Mouse (Mus musculus): ENCODE measurements around the gene Yipf2. TPM values are rescaled to one million over a fixed set of nuclear protein-coding genes. Genes with fewer than 3 reads are reported as not detected.
"Not testable (repeated sequence)": the region's sequence is repeated elsewhere in the genome, so short reads cannot be mapped to it uniquely, and the experiment has no call there.

Gene Yipf2
- total and polyA plus RNA-seq, 3 experiments, result 4.7 to 13.2 (median 6.8) TPM

DNA sequence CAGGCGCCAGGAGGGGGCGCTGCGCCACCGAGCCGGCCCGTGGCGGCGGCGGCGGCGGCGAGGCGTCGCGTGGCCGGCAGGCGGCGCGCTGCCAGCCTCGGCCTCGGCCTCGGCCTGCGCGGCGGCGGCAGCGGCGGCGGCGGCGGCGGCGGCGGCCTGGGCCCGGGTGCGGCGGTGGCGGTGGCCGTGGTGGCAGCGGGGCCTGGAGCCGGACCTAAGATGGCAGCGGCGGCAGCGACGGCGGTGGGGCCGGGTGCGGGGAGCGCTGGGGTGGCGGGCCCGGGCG is 45.9 kb downstream of the Yipf2 start, which contains the start of gene Carm1:
TSS of gene Carm1 (plus strand) at position 106 of the 286 bp plus-strand sequence.
- TF ChIP-seq GATA2 (IDR thresholded peaks at IDR 0.05; ENCODE audit: borderline replicate concordance, low read depth, low read length) (no peak), CTCF (IDR thresholded peaks at IDR 0.05; ENCODE audit: low read depth, low read length) (peak; percentile 42; the same call in 1 of the 2 replicates)
- DNase-seq (ENCODE audit: low spot score), result no peak
- ATAC-seq (ENCODE audit: extremely low read depth, insufficient number of reproducible peaks, low FRiP score, poor library complexity, severe bottlenecking), result no peak
- H3K36me3 ChIP-seq (replicated peaks), result peaks cover 33% of the 10 kb centered on the region
- H3K4me1 ChIP-seq (ENCODE audit: insufficient read depth, low read depth, low read length), result peaks cover 37% of the 10 kb centered on the region
- H3K9me3 ChIP-seq (replicated peaks), result no peaks in the 10 kb centered on the region
- no peaks in the 10 kb centered on the region for H3K27me3 ChIP-seq (ENCODE audit: insufficient read depth, low read length)
- H3K4me3 ChIP-seq (ENCODE audit: low read depth, low read length), result peak within 1 kb of the TSS; percentile 83

GRCm38 (mm10) chr9:21545916-21546788 is 46.5 kb downstream of the Yipf2 start:
- TF ChIP-seq POLR2AphosphoS5 (IDR thresholded peaks at IDR 0.05; ENCODE audit: insufficient replicate concordance, low read depth, low read length) (no peak), CTCF (IDR thresholded peaks at IDR 0.05; ENCODE audit: low read depth, low read length) (no peak), TAL1 (conservative IDR thresholded peaks at IDR 0.05; ENCODE audit: low read depth, low read length) (no peak), GATA1 (IDR thresholded peaks at IDR 0.05; ENCODE audit: borderline replicate concordance, low read length) (no peak), GATA2 (IDR thresholded peaks at IDR 0.05; ENCODE audit: borderline replicate concordance, low read depth, low read length) (no peak)
- H3K9me3 ChIP-seq (replicated peaks), result no peaks in the 10 kb centered on the region
- peak; percentile 92 for DNase-seq (ENCODE audit: low spot score)
- peak overlapping the region; percentile 83 for H3K4me3 ChIP-seq (ENCODE audit: low read depth, low read length)
- ATAC-seq (ENCODE audit: extremely low read depth, insufficient number of reproducible peaks, low FRiP score, poor library complexity, severe bottlenecking), result peak; percentile 85
- peaks cover 37% of the 10 kb centered on the region for H3K4me1 ChIP-seq (ENCODE audit: insufficient read depth, low read depth, low read length)
- peaks cover 28% of the 10 kb centered on the region for H3K36me3 ChIP-seq (replicated peaks)
- H3K27me3 ChIP-seq (ENCODE audit: insufficient read depth, low read length), result no peaks in the 10 kb centered on the region

DNA sequence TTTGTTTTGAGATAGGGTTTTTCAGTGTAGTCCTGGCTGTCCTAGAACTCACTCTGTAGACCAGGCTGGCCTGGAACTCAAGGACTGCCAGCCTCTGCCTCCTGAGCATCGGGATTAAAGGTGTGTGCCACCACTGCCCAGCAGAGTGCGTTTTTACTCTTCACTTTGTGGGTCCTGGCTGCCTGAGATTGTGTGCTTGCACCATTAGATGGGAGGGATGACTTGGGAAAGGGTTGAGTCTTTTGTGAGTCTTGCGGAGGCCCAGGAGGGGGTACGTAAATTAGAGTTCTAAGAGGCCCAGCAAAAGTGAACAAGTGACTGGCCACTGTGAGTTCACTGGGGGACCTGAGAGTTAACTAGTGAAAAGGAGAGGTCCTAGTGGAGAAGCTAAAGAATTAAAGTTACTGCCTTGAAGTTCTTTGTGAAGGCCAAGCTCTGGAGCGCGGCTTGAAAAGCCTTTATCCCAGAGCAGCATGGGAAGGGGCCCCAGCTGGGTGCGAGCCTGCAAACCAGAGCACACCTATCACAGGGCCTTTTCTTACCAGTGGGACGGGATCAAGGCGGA is 47.2 kb downstream of the Yipf2 start:
- DNase-seq (ENCODE audit: low spot score) (peak; percentile 64), ATAC-seq (ENCODE audit: extremely low read depth, insufficient number of reproducible peaks, low FRiP score, poor library complexity, severe bottlenecking) (peak; percentile 46; the same call in 1 of the 2 replicates)
- Histone ChIP-seq H3K36me3 (replicated peaks) (peaks cover 21% of the 10 kb centered on the region), H3K4me3 (ENCODE audit: low read depth, low read length) (peak overlapping the region; percentile 83), H3K4me1 (ENCODE audit: insufficient read depth, low read depth, low read length) (peaks cover 34% of the 10 kb centered on the region), H3K9me3 (replicated peaks) (no peaks in the 10 kb centered on the region), H3K27me3 (ENCODE audit: insufficient read depth, low read length) (no peaks in the 10 kb centered on the region)
- TF ChIP-seq GATA2 (IDR thresholded peaks at IDR 0.05; ENCODE audit: borderline replicate concordance, low read depth, low read length) (no peak), TAL1 (conservative IDR thresholded peaks at IDR 0.05; ENCODE audit: low read depth, low read length) (no peak), CTCF (IDR thresholded peaks at IDR 0.05; ENCODE audit: low read depth, low read length) (no peak), GATA1 (IDR thresholded peaks at IDR 0.05; ENCODE audit: borderline replicate concordance, low read length) (no peak), POLR2AphosphoS5 (IDR thresholded peaks at IDR 0.05; ENCODE audit: insufficient replicate concordance, low read depth, low read length) (no peak)

GRCm38 (mm10) chr9:21542001-21542400 is 50.6 kb downstream of the Yipf2 start:
- not testable (repeated sequence) for ATAC-seq (ENCODE audit: extremely low read depth, insufficient number of reproducible peaks, low FRiP score, poor library complexity, severe bottlenecking); DNase-seq (ENCODE audit: low spot score)

DNA sequence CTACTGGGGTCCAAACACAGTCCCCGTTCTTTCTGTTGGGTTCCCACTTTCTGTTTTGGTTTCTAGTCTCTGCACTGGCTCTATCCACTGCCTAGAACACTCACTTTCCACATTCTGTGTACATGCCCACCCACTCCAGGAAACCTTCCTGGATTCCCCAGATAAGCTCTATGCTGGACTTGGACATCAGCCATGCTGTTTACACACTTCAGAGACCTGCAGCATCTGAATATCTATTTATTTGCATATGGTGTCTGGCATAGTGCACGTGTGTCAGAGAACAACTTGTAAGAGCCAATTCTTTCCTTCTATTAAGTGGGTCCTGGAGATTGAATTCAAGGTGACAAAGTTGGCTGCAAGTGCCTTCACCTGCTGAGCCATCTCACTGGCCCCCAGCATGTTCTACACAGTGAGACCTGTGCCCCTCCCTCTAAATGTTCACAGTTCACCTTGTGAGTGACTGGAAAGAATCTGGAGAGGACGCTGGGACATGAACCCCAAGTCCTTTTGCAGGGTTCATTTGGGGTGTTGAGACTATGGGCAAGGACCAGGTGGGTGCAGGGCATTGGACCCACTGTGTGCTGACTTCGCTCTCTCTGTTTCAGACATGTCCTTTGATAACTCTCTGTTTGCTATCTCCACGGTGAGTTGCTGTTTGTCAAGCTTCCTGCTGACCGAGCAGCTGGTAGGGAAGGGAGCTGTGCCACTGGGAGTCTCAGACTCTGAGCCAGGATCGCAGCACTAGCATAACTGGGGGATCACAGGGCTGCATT is 52.5 kb downstream of the Yipf2 start:
- ATAC-seq (ENCODE audit: extremely low read depth, insufficient number of reproducible peaks, low FRiP score, poor library complexity, severe bottlenecking), result no peak
- no peak for TF ChIP-seq GATA1 (IDR thresholded peaks at IDR 0.05; ENCODE audit: borderline replicate concordance, low read length)
- TF ChIP-seq TAL1 (conservative IDR thresholded peaks at IDR 0.05; ENCODE audit: low read depth, low read length), result no peak
- TF ChIP-seq POLR2AphosphoS5 (IDR thresholded peaks at IDR 0.05; ENCODE audit: insufficient replicate concordance, low read depth, low read length), result no peak
- no peak for TF ChIP-seq CTCF (IDR thresholded peaks at IDR 0.05; ENCODE audit: low read depth, low read length)
- no peak for TF ChIP-seq GATA2 (IDR thresholded peaks at IDR 0.05; ENCODE audit: borderline replicate concordance, low read depth, low read length)
- no peaks in the 10 kb centered on the region for H3K9me3 ChIP-seq (replicated peaks)
- DNase-seq (ENCODE audit: low spot score), result no peak
- H3K36me3 ChIP-seq (replicated peaks), result no peaks in the 10 kb centered on the region
- H3K4me1 ChIP-seq (ENCODE audit: insufficient read depth, low read depth, low read length), result peaks cover 26% of the 10 kb centered on the region
- H3K27me3 ChIP-seq (ENCODE audit: insufficient read depth, low read length), result peaks cover 8% of the 10 kb centered on the region; the same call in 1 of the 2 replicates
- H3K4me3 ChIP-seq (ENCODE audit: low read depth, low read length), result no peak overlapping the region

More at GRCm38 (mm10) chr9:21542001-21542400, 50.6 kb downstream of the Yipf2 start:
- H3K4me1 ChIP-seq (ENCODE audit: insufficient read depth, low read depth, low read length), result peaks cover 17% of the 10 kb centered on the region
- H3K4me3 ChIP-seq (ENCODE audit: low read depth, low read length); H3K36me3 ChIP-seq (replicated peaks); H3K27me3 ChIP-seq (ENCODE audit: insufficient read depth, low read length); H3K9me3 ChIP-seq (replicated peaks): not testable (repeated sequence)

Other genes starting within 250 kb of the Yipf2 start
- 87.9 and 94.1 TPM in 2 replicates for gene Ilf3, start 225.0 kb downstream of the Yipf2 start, total RNA-seq (2014; fragmentation: Nextera tagmentation)
- 79.7 and 81.3 TPM in 2 replicates for gene Ilf3, start 225.0 kb downstream of the Yipf2 start, total RNA-seq (2017)
- 123 and 138 TPM in 2 replicates for gene Ilf3, start 225.0 kb downstream of the Yipf2 start, polyA plus RNA-seq (2012)
- gene Qtrt1, start 181.0 kb downstream of the Yipf2 start, total RNA-seq (2014; fragmentation: Nextera tagmentation), result 20.7 and 26.4 TPM in 2 replicates
- gene Qtrt1, start 181.0 kb downstream of the Yipf2 start, total RNA-seq (2017), result 34.3 and 43.8 TPM in 2 replicates
- 70.9 and 72.7 TPM in 2 replicates for gene Qtrt1, start 181.0 kb downstream of the Yipf2 start, polyA plus RNA-seq (2012)
- 193 and 214 TPM in 2 replicates for gene Dnm2, start 167.9 kb downstream of the Yipf2 start, total RNA-seq (2014; fragmentation: Nextera tagmentation)
- 72.7 and 74.3 TPM in 2 replicates for gene Dnm2, start 167.9 kb downstream of the Yipf2 start, total RNA-seq (2017)
- gene Dnm2, start 167.9 kb downstream of the Yipf2 start, polyA plus RNA-seq (2012), result 427 and 533 TPM in 2 replicates
- gene Tmed1, start 82.6 kb downstream of the Yipf2 start, total RNA-seq (2014; fragmentation: Nextera tagmentation), result 2.4 TPM in 1 of 2 replicates, not detected in the other
- 8.0 and 10.5 TPM in 2 replicates for gene Tmed1, start 82.6 kb downstream of the Yipf2 start, total RNA-seq (2017)
- 6.2 and 6.3 TPM in 2 replicates for gene Tmed1, start 82.6 kb downstream of the Yipf2 start, polyA plus RNA-seq (2012)
- 1.1 and 2.9 TPM in 2 replicates for gene AB124611, start 66.7 kb downstream of the Yipf2 start, total RNA-seq (2014; fragmentation: Nextera tagmentation)
- 4.9 and 5.5 TPM in 2 replicates for gene AB124611, start 66.7 kb downstream of the Yipf2 start, total RNA-seq (2017)
- 2.4 and 2.6 TPM in 2 replicates for gene AB124611, start 66.7 kb downstream of the Yipf2 start, polyA plus RNA-seq (2012)
- 71.9 and 79.5 TPM in 2 replicates for gene Carm1, start 45.9 kb downstream of the Yipf2 start, total RNA-seq (2014; fragmentation: Nextera tagmentation)
- gene Carm1, start 45.9 kb downstream of the Yipf2 start, total RNA-seq (2017), result 10.0 and 12.5 TPM in 2 replicates
- gene Carm1, start 45.9 kb downstream of the Yipf2 start, polyA plus RNA-seq (2012), result 143 and 160 TPM in 2 replicates
- 25.1 and 25.5 TPM in 2 replicates for gene Timm29, start 106 bp downstream of the Yipf2 start, total RNA-seq (2014; fragmentation: Nextera tagmentation)
- gene Timm29, start 106 bp downstream of the Yipf2 start, total RNA-seq (2017), result 30.7 and 35.9 TPM in 2 replicates
- gene Timm29, start 106 bp downstream of the Yipf2 start, polyA plus RNA-seq (2012), result 18.3 and 20.0 TPM in 2 replicates
- gene Smarca4, start 23.3 kb upstream of the Yipf2 start, total RNA-seq (2014; fragmentation: Nextera tagmentation), result 85.6 and 96.4 TPM in 2 replicates
- 42.2 and 46.1 TPM in 2 replicates for gene Smarca4, start 23.3 kb upstream of the Yipf2 start, total RNA-seq (2017)
- gene Smarca4, start 23.3 kb upstream of the Yipf2 start, polyA plus RNA-seq (2012), result 220 and 247 TPM in 2 replicates
- gene Ldlr, start 130.7 kb upstream of the Yipf2 start, total RNA-seq (2014; fragmentation: Nextera tagmentation), result 17.4 and 21.9 TPM in 2 replicates
- 52.1 and 55.9 TPM in 2 replicates for gene Ldlr, start 130.7 kb upstream of the Yipf2 start, total RNA-seq (2017)
- gene Ldlr, start 130.7 kb upstream of the Yipf2 start, polyA plus RNA-seq (2012), result 27.8 and 37.5 TPM in 2 replicates
- 49.8 and 61.5 TPM in 2 replicates for gene Spc24, start 167.5 kb upstream of the Yipf2 start, total RNA-seq (2014; fragmentation: Nextera tagmentation)
- gene Spc24, start 167.5 kb upstream of the Yipf2 start, total RNA-seq (2017), result 91.2 and 126 TPM in 2 replicates
- 116 and 128 TPM in 2 replicates for gene Spc24, start 167.5 kb upstream of the Yipf2 start, polyA plus RNA-seq (2012)
- gene Kank2, start 205.9 kb upstream of the Yipf2 start, total RNA-seq (2014; fragmentation: Nextera tagmentation), result not detected in 2 replicates
- gene Kank2, start 205.9 kb upstream of the Yipf2 start, total RNA-seq (2017), result under 0.01 TPM in 2 replicates
- not detected in 2 replicates for gene Kank2, start 205.9 kb upstream of the Yipf2 start, polyA plus RNA-seq (2012)
- not detected in 2 replicates for gene Angptl8, start 242.7 kb upstream of the Yipf2 start, total RNA-seq (2014; fragmentation: Nextera tagmentation)
- not detected in 2 replicates for gene Angptl8, start 242.7 kb upstream of the Yipf2 start, total RNA-seq (2017)
- not detected in 2 replicates for gene Angptl8, start 242.7 kb upstream of the Yipf2 start, polyA plus RNA-seq (2012)

Data from G1E (cell line).